Mouse (Mus musculus) forebrain, embryonic 11.5 days (tissue): ENCODE measurements around the gene Fbln5. TPM values are rescaled to one million over a fixed set of nuclear protein-coding genes. Genes with fewer than 3 reads are reported as not detected.

Experiments used
- ATAC-seq: fragments of 200-750 bp; cut with Nextera tagmentation; replicated peaks from 2 replicates; pipeline ENCODE4 v1.8.0; 2017; ENCODE audit warnings: moderate TSS enrichment; ENCODE audit not compliant: low FRiP score
- DNase-seq: peaks from one replicate; pipeline ENCODE4 v3.0.0-alpha.2; 2017; ENCODE audit warnings: low spot score
- H3K27ac ChIP-seq: fragments of 300-500 bp; sonication (generic); 2 replicates; pipeline ENCODE4 v1.5.1; 2014; ENCODE audit warnings: low read depth, low read length
- H3K27me3 ChIP-seq: fragments of 300-500 bp; sonication (generic); 2 replicates; pipeline ENCODE4 v1.6.1; 2014; ENCODE audit warnings: mild to moderate bottlenecking, low read length, mixed read lengths; ENCODE audit not compliant: control insufficient read depth, insufficient read depth
- H3K36me3 ChIP-seq: fragments of 300-500 bp; sonication (generic); 2 replicates; pipeline ENCODE4 v1.6.1; 2014; ENCODE audit warnings: mild to moderate bottlenecking, low read length, moderate library complexity, mixed read lengths; ENCODE audit not compliant: control insufficient read depth, insufficient read depth
- H3K4me1 ChIP-seq: fragments of 300-500 bp; sonication (generic); replicated peaks from 2 replicates; pipeline ENCODE4 v1.6.1; 2014; ENCODE audit warnings: low read length, mixed read lengths; ENCODE audit not compliant: control insufficient read depth, insufficient read depth
- H3K4me2 ChIP-seq: fragments of 300-500 bp; sonication (generic); 2 replicates; pipeline ENCODE4 v1.6.1; 2014; ENCODE audit warnings: low read depth, mild to moderate bottlenecking, low read length, moderate library complexity, mixed read lengths; ENCODE audit not compliant: severe bottlenecking
- H3K4me3 ChIP-seq: fragments of 300-500 bp; sonication (generic); 2 replicates; pipeline ENCODE4 v1.5.1; 2014; ENCODE audit warnings: low read depth, low read length
- H3K9ac ChIP-seq: fragments of 300-500 bp; sonication (generic); 2 replicates; pipeline ENCODE4 v1.6.1; 2014; ENCODE audit warnings: low read length
- H3K9me3 ChIP-seq: fragments of 300-500 bp; sonication (generic); 2 replicates; pipeline ENCODE4 v1.6.1; 2016; ENCODE audit warnings: low read length, mixed read lengths; ENCODE audit not compliant: control insufficient read depth
- WGBS: fragments of 180-500 bp; shearing (Covaris S2); extraction: QIAGEN DNeasy Blood & Tissue Kit; methylation state at CpG from one replicate; pipeline ENCODE4 v1.1.7; 2014; 5-methylcytosine and 5-hydroxymethylcytosine counted together
- polyA plus RNA-seq: library from polyadenylated mRNA; unstranded; fragments of >200 nt; fragmentation: Nextera tagmentation; extraction: Ambion mirVana; gene quantifications from 2 replicates; pipeline ENCODE4 v1.2.1, GENCODE M21; 2014

Gene Fbln5
- polyA plus RNA-seq, 1 experiment from 2014 or later = 9.2 TPM

DNA sequence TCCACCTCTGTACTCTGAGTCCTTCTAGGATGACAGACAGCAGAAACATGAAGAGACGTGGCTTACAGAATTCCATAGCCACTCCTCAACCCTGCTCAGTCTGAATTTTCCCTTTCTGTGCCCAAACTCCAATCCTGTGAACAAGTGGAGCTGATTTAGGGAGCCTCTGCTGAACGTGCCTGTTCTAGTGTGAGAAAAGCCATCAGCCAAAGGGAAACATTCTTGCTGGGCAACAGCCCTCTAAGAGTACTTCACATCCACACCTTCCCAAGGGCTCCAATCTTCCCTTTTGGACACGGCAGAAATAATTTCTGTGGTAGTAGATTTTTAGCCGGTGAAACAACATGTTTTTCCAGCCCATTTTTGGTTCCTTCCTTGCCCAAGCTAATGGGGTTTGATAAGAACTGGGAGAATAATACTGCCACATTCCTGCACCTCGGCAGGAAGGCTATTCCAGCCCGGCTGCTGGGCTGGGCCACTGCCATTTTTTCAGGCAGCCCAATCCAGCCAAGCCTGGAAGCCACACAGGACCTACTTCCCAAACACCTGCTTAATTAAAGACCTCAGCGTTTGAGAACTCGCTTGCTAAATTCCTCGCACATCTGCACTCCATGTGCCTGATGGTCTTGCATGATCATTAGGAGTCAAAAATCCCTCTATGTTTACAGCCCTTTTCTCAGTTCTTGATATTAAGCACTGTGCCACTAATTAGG is 41.1 kb downstream of the Fbln5 start:
- no peak overlapping the region for H3K4me2 ChIP-seq
- DNase-seq (no peak), ATAC-seq (no peak)
- H3K9me3 ChIP-seq = no peaks in the 10 kb centered on the region
- H3K4me1 ChIP-seq = no peaks in the 10 kb centered on the region
- H3K36me3 ChIP-seq = no peaks in the 10 kb centered on the region
- WGBS = 66% methylated on average over 9 of the region's 9 CpGs
- H3K27me3 ChIP-seq = no peaks in the 10 kb centered on the region
- H3K4me3 ChIP-seq = no peak overlapping the region
- no peak overlapping the region for H3K9ac ChIP-seq
- no peak overlapping the region for H3K27ac ChIP-seq

DNA sequence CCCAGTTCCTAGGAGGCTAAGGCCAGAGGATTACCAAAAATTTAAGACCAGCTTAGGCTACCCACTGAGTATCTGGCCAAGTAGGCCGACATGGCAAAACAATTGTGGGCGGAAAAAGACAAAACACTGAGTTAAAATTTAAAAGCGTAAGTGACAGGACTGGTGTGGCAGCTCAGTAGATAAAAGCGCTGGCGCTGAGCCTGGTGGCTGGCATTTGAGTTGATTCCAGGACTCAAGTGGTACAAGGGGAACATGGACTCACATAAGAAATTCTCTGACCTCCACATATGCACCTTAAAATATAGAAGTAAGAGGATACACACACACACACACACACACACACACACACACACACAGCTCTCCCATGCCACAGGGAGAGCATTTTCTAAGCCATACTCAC is 42.5 kb downstream of the Fbln5 start:
- Histone ChIP-seq H3K4me3 (no peak overlapping the region), H3K27ac (no peak overlapping the region), H3K27me3 (no peaks in the 10 kb centered on the region), H3K9ac (no peak overlapping the region), H3K4me1 (no peaks in the 10 kb centered on the region), H3K9me3 (no peaks in the 10 kb centered on the region), H3K4me2 (no peak overlapping the region), H3K36me3 (no peaks in the 10 kb centered on the region)
- 84% methylated on average over 5 of the region's 5 CpGs for WGBS
- ATAC-seq (no peak), DNase-seq (peak; percentile 13)

DNA sequence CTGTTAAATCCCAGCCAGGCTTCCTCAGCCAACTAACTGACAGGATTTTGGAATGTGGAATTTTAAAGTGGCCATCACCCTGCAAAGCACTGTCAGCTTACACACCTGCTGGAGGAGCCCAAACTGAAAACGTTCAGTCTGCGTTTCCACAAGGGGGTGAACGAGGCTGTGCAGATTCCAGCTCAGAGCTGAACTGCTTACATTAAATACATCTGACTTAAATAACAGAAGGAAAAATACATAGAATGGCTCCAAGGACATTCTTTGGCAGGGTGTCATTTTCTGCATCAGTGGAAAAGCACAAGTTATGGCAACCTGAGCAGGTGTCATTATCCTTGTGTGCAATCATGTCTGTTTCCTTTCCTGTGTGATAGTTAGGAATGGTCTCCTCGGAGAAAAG is 44.7 kb downstream of the Fbln5 start:
- Histone ChIP-seq H3K4me2 (no peak overlapping the region), H3K27me3 (no peaks in the 10 kb centered on the region), H3K9me3 (no peaks in the 10 kb centered on the region), H3K4me3 (no peak overlapping the region), H3K27ac (no peak overlapping the region), H3K9ac (no peak overlapping the region), H3K36me3 (no peaks in the 10 kb centered on the region), H3K4me1 (no peaks in the 10 kb centered on the region)
- 82% methylated on average over 4 of the region's 4 CpGs for WGBS
- DNase-seq (no peak), ATAC-seq (no peak)

DNA sequence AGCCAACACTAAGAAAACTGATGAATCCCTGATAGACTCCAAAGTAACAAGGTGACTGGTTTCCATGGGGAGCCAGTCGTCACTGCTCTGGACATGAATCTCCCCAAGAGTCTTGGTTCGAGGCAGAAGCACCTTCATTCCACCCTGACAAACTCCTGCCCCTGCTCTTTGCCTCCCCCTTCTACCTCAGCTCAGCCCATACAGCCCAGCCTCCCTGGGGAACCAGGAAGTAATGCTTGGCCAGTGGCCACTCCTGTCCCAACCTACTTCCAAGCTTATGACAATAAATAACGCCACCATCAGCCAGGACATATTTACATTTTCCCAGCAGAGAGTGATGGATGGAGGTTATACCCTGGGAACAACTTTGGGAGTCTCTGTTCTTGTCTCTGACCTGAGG is 45.9 kb downstream of the Fbln5 start:
- no peak overlapping the region for H3K4me3 ChIP-seq
- DNase-seq (no peak), ATAC-seq (no peak)
- H3K27me3 ChIP-seq = no peaks in the 10 kb centered on the region
- no peak overlapping the region for H3K27ac ChIP-seq
- no peaks in the 10 kb centered on the region for H3K36me3 ChIP-seq
- H3K4me2 ChIP-seq = no peak overlapping the region
- no peaks in the 10 kb centered on the region for H3K9me3 ChIP-seq
- H3K9ac ChIP-seq = no peak overlapping the region
- no peaks in the 10 kb centered on the region for H3K4me1 ChIP-seq
- 74% methylated on average over 3 of the region's 3 CpGs for WGBS

- Histone ChIP-seq H3K9ac (no peak overlapping the region), H3K27ac (no peak overlapping the region), H3K4me2 (no peak overlapping the region), H3K4me3 (no peak overlapping the region), H3K9me3 (no peaks in the 10 kb centered on the region), H3K4me1 (0 out of 2 replicates have a peak, but pooled peaks cover 3% of the 10 kb centered on the region), H3K27me3 (no peaks in the 10 kb centered on the region), H3K36me3 (no peaks in the 10 kb centered on the region)
- ATAC-seq (no peak), DNase-seq (no peak)
- 90% methylated on average over 5 of the region's 5 CpGs for WGBS
These were observed 48.4 kb downstream of the Fbln5 start for GRCm38 (mm10) chr12:101770283-101771015.

DNA sequence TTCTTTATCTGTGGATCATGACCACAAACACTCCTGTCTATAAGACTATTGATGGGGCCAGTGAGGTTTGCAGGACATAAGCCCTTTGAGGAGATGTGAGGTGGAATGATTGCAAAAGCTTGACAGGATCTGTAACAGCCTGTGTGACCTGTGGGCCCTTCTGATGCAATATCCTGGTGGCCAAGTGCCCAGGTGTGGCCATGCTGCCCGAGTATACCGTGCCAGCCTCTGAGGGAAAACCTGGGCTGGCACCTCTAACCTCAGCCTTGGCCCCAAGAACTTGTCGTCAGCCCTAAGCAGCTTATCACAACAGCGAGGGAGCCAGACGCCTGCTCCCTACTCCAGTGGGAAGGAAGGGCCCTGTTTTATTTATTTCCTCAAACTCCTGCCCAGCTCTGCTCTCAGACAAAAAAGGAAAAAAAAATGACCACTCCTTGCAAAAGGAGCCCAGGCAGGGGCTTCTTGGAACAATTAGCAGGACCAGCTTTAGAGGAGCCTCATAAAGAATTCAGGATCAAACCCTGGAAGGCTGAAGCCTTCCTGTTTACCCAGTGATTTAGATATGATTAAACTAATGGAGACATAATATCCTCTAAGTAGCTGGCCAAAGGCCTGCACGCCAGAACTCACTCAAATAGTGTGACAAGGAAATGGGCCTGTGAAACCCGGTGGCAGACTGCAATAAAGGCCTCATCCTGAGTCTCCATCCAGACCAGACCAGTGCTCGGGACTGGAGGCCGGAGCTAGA is 51.4 kb downstream of the Fbln5 start:
- Histone ChIP-seq H3K9ac (no peak overlapping the region), H3K27me3 (no peaks in the 10 kb centered on the region), H3K4me3 (no peak overlapping the region), H3K9me3 (no peaks in the 10 kb centered on the region), H3K36me3 (no peaks in the 10 kb centered on the region), H3K27ac (no peak overlapping the region), H3K4me2 (no peak overlapping the region), H3K4me1 (0 out of 2 replicates have a peak, but pooled peaks cover 3% of the 10 kb centered on the region)
- no peak for ATAC-seq
- DNase-seq = no peak
- WGBS = 73% methylated on average over 9 of the region's 9 CpGs

- H3K36me3 ChIP-seq = no peaks in the 10 kb centered on the region
- ATAC-seq = peak; percentile 33; the same call in 1 of the 2 replicates
- DNase-seq = no peak
- H3K27me3 ChIP-seq = no peaks in the 10 kb centered on the region
- 0 out of 2 replicates have a peak, but pooled peaks cover 3% of the 10 kb centered on the region for H3K4me1 ChIP-seq
- H3K9ac ChIP-seq = no peak overlapping the region
- WGBS = 51% methylated on average over 3 of the region's 3 CpGs
- no peak overlapping the region for H3K27ac ChIP-seq
- no peak overlapping the region for H3K4me3 ChIP-seq
- no peaks in the 10 kb centered on the region for H3K9me3 ChIP-seq
- no peak overlapping the region for H3K4me2 ChIP-seq
These were observed 52.5 kb downstream of the Fbln5 start for GRCm38 (mm10) chr12:101766228-101766852.

- DNase-seq = no peak
- Histone ChIP-seq H3K27me3 (no peaks in the 10 kb centered on the region), H3K27ac (no peak overlapping the region), H3K36me3 (no peaks in the 10 kb centered on the region), H3K9ac (no peak overlapping the region), H3K4me1 (0 out of 2 replicates have a peak, but pooled peaks cover 3% of the 10 kb centered on the region), H3K4me2 (no peak overlapping the region), H3K9me3 (no peaks in the 10 kb centered on the region), H3K4me3 (no peak overlapping the region)
- 91% methylated on average over 5 of the region's 5 CpGs for WGBS
- ATAC-seq = no peak
These were observed 54.0 kb downstream of the Fbln5 start for GRCm38 (mm10) chr12:101764870-101765269.
